Mouse (Mus musculus) mesoderm, embryonic 11.5 days (tissue): ENCODE results near the gene Chil4.

Source experiments
- DNase-seq: peaks from one replicate; pipeline ENCODE4 v3.0.0-alpha.2; 2012; ENCODE audit warnings: low read depth, low spot score

Chil4 gene

DNA sequence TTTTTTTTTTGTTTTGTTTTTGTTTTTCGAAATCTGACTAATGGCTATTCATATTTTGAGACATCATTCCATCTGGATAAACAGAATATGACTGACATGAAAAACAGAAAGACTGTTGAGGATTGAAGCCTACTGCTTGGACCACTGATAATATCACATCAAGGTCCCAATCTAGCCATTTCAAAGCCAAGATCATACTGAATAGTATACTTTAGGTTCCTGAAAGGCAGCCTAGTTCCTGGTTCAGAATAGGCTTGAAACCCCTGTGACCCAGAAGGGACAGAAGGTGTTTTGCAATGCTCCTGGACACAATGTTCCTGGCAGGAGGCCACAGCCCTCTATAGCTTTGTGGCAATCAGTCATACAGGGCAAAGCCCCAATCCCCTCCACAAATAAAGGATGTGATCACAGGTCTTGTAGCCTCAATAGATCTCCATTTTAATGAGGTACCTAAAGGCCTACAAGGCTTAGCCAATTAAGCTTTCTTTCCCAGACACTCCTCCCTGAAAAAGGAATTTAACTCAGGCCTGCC is 48.7 kb downstream of the Chil4 start:
- no peak for DNase-seq

DNA sequence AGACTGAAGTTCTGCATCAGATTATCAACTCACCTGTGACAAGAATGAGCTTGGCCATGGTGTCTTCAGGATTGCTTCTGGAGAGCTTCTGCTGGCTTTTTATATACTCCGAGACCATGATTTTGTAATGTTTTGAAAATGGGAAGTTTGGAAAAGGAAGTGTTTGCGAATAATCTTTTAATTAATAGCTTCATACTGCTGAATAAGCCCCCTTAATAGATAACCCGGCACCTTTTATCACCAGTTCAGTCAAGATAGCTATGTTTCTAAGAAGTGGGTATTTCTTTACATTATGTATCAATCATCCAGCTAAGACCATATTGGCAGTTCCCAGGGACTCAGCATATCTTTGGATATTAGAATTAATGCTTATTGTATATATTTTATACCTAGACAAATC is 51.8 kb downstream of the Chil4 start, which contains the start of gene Chil3:
TSS of gene Chil3 (minus strand) at position 101 of the 400 bp plus-strand sequence.
- no peak for DNase-seq

DNA sequence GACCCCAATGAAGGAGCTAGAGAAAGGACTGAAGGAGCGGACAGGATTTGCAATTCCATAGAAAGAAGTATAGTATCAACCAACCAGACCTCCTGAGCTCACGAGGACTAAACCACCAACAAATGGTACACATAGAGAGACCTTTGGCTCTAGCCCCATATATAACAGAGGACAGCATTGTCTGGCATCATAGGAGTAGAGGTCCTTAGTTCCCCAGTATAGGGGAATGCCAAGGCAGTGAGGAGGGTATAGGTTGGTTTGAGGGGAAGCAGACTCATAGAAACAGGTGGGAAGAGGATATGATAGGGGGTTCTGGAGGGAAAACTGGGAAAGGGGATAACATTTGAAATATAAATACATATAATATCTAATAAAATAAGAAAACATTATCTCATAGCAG is 64.9 kb downstream of the Chil4 start:
- no peak for DNase-seq
